Mouse (Mus musculus) liver, postnatal 0 days (tissue): ENCODE measurements around the gene Cenps.

Experiments
- CTCF ChIP-seq: sonication (generic); IDR thresholded peaks from 2 replicates; pipeline ENCODE4 v1.5.1; 2016; ENCODE audit warnings: antibody characterized with exemption, low read depth
- EP300 ChIP-seq: IDR thresholded peaks from 2 replicates; pipeline ENCODE4 v1.6.1; 2016; ENCODE audit warnings: antibody characterized with exemption, low read depth, mild to moderate bottlenecking

GRCm38 (mm10) chr4:149150256-149150655 is 12.8 kb upstream of the Cenps start:
- no peak for TF ChIP-seq CTCF
- no peak for TF ChIP-seq EP300
